12 mouse cellular contexts compared by ENCODE assay signal in genomic region chrX:12175198-12175960, GRCm38 (mm10). TPM values are rescaled to one million over a fixed set of nuclear protein-coding genes. Genes with fewer than 3 reads are reported as not detected.
A peak's percentile ranks its signal among the peaks of the same experiment; 100 is the strongest.
DNase-seq lines count a peak whose midpoint lies in the region; ATAC-seq and TF ChIP-seq lines count a peak whose summit lies in the region.
"Had no signal": no experiment of that assay in that cellular context is flagged by ENCODE, and none has a peak within 500 bp of the region (broad histone marks: within the 10 kb centered on the region; RNA-seq: fewer than 3 reads in every experiment).

No protein-coding gene starts in this region.

- no peak for TF ChIP-seq EP300 in heart, postnatal 0 days (IDR thresholded peaks at IDR 0.05; ENCODE audit: low read depth)

- no peaks in the 10 kb centered on the region for H3K27me3 ChIP-seq in heart, postnatal 0 days (ENCODE audit: control insufficient read depth, insufficient read depth, low read length)
- H3K27me3 ChIP-seq in kidney, postnatal 0 days (ENCODE audit: insufficient read depth, low read length) = no peaks in the 10 kb centered on the region
- 0 out of 2 replicates have a peak, but pooled peaks cover 4% of the 10 kb centered on the region for H3K27me3 ChIP-seq in liver, embryonic 11.5 days (replicated peaks; ENCODE audit: control insufficient read depth, insufficient read depth, low read length)
- peaks cover 9% of the 10 kb centered on the region; the same call in 1 of the 2 replicates for H3K27me3 ChIP-seq in liver, embryonic 12.5 days (replicated peaks)
- H3K27me3 ChIP-seq: midbrain, embryonic 13.5 days had no signal

- intact Hi-C loops in heart, postnatal 25 days (cut with DNase I) = no loop called here

- TF ChIP-seq CTCF in heart, postnatal 0 days (IDR thresholded peaks at IDR 0.05; ENCODE audit: low read depth) = no peak
- no peak for TF ChIP-seq CTCF in kidney, postnatal 0 days (IDR thresholded peaks at IDR 0.05; ENCODE audit: low read depth)

- no peak overlapping the region for H3K27ac ChIP-seq in heart, postnatal 0 days (ENCODE audit: low read depth)
- H3K27ac ChIP-seq in brown adipose tissue, adult 24 weeks (replicated peaks; ENCODE audit: low read depth, low read length) = no peak overlapping the region
- H3K27ac ChIP-seq in kidney, postnatal 0 days = 0 out of 2 replicates have a peak overlapping the region, but pooled peaks have one; percentile 25
- no peak overlapping the region for H3K27ac ChIP-seq in liver, embryonic 11.5 days (ENCODE audit: low read depth, low read length)
- H3K27ac ChIP-seq in liver, embryonic 12.5 days = no peak overlapping the region
- H3K27ac ChIP-seq: embryonic facial prominence, embryonic 12.5 days; midbrain, embryonic 13.5 days had no signal

- H3K4me2 ChIP-seq in heart, postnatal 0 days (ENCODE audit: low read depth, low read length) = no peak overlapping the region
- no peak overlapping the region for H3K4me2 ChIP-seq in kidney, postnatal 0 days (ENCODE audit: low read length)
- no peak overlapping the region for H3K4me2 ChIP-seq in liver, embryonic 11.5 days
- no peak overlapping the region for H3K4me2 ChIP-seq in liver, embryonic 12.5 days
- H3K4me2 ChIP-seq: embryonic facial prominence, embryonic 12.5 days; midbrain, embryonic 13.5 days had no signal

- peak; percentile 37 for DNase-seq in heart, postnatal 0 days (ENCODE audit: low spot score)
- no peak for DNase-seq in heart, postnatal 25 days (ENCODE audit: low spot score)
- DNase-seq in A20 (ENCODE audit: low read depth, low spot score) = peak; percentile 2
- DNase-seq in kidney, postnatal 0 days (ENCODE audit: low spot score) = peak; percentile 60
- no peak for DNase-seq in testis, postnatal 14 days (ENCODE audit: low spot score)
- DNase-seq in liver, embryonic 11.5 days (ENCODE audit: low spot score) = no peak
- DNase-seq: liver, postnatal 0 days had no signal

- no peaks in the 10 kb centered on the region for H3K4me1 ChIP-seq in heart, postnatal 0 days (ENCODE audit: control insufficient read depth, insufficient read depth)
- H3K4me1 ChIP-seq in brown adipose tissue, adult 24 weeks (ENCODE audit: control insufficient read depth, insufficient read depth, insufficient read length, low read length) = peaks cover 2% of the 10 kb centered on the region; the same call in 1 of the 2 replicates
- no peaks in the 10 kb centered on the region for H3K4me1 ChIP-seq in kidney, postnatal 0 days (replicated peaks; ENCODE audit: insufficient read depth, low read length)
- no peaks in the 10 kb centered on the region for H3K4me1 ChIP-seq in liver, embryonic 11.5 days (replicated peaks; ENCODE audit: control insufficient read depth, insufficient read depth, low read length)
- H3K4me1 ChIP-seq in liver, embryonic 12.5 days = no peaks in the 10 kb centered on the region

- H3K36me3 ChIP-seq in heart, postnatal 0 days (replicated peaks; ENCODE audit: control insufficient read depth, insufficient read depth, low read length) = no peaks in the 10 kb centered on the region
- no peaks in the 10 kb centered on the region for H3K36me3 ChIP-seq in kidney, postnatal 0 days (ENCODE audit: insufficient read depth, low read length)
- H3K36me3 ChIP-seq in liver, embryonic 11.5 days (ENCODE audit: control insufficient read depth, insufficient read depth, low read length) = no peaks in the 10 kb centered on the region
- H3K36me3 ChIP-seq in liver, embryonic 12.5 days = no peaks in the 10 kb centered on the region
- H3K36me3 ChIP-seq: embryonic facial prominence, embryonic 12.5 days; midbrain, embryonic 13.5 days had no signal

- H3K9ac ChIP-seq in heart, postnatal 0 days (replicated peaks; ENCODE audit: low read depth, low read length) = no peak overlapping the region
- H3K9ac ChIP-seq in kidney, postnatal 0 days (ENCODE audit: low read depth, low read length) = no peak overlapping the region
- H3K9ac ChIP-seq in liver, embryonic 11.5 days (ENCODE audit: low read depth, low read length) = no peak overlapping the region
- H3K9ac ChIP-seq in liver, embryonic 12.5 days = no peak overlapping the region
- H3K9ac ChIP-seq: embryonic facial prominence, embryonic 12.5 days; liver, postnatal 0 days; midbrain, embryonic 13.5 days had no signal

- no peak for ATAC-seq in heart, postnatal 0 days (ENCODE audit: insufficient read depth, low read depth)
- no peak for ATAC-seq in kidney, postnatal 0 days (replicated peaks; ENCODE audit: low FRiP score, low read depth)
- ATAC-seq in liver, embryonic 11.5 days (replicated peaks; ENCODE audit: low FRiP score) = no peak
- ATAC-seq in liver, embryonic 12.5 days = no peak
- ATAC-seq: intestine, postnatal 0 days; liver, postnatal 0 days; midbrain, embryonic 13.5 days had no signal

- no peaks in the 10 kb centered on the region for H3K9me3 ChIP-seq in heart, postnatal 0 days (replicated peaks; ENCODE audit: control insufficient read depth, low read length)
- H3K9me3 ChIP-seq in kidney, postnatal 0 days (replicated peaks; ENCODE audit: low read length) = no peaks in the 10 kb centered on the region
- no peaks in the 10 kb centered on the region for H3K9me3 ChIP-seq in liver, embryonic 11.5 days (ENCODE audit: control insufficient read depth, low read length)
- H3K9me3 ChIP-seq in liver, embryonic 12.5 days (replicated peaks) = no peaks in the 10 kb centered on the region
- H3K9me3 ChIP-seq: embryonic facial prominence, embryonic 12.5 days; midbrain, embryonic 13.5 days had no signal

- WGBS in heart, postnatal 0 days = 53% methylated on average over 16 of the region's 16 CpGs
- WGBS in kidney, postnatal 0 days = 39% methylated on average over 16 of the region's 16 CpGs
- 69% methylated on average over 16 of the region's 16 CpGs for WGBS in liver, embryonic 11.5 days
- 56% methylated on average over 16 of the region's 16 CpGs for WGBS in liver, embryonic 12.5 days (ENCODE audit: insufficient replicate concordance)

- no peak overlapping the region for H3K4me3 ChIP-seq in heart, postnatal 0 days (ENCODE audit: low read depth, low read length)
- peak overlapping the region; percentile 25; the same call in 1 of the 2 replicates for H3K4me3 ChIP-seq in brown adipose tissue, adult 24 weeks (ENCODE audit: insufficient read depth, low read depth, low read length)
- no peak overlapping the region for H3K4me3 ChIP-seq in kidney, postnatal 0 days (replicated peaks; ENCODE audit: low read depth, low read length)
- H3K4me3 ChIP-seq in liver, embryonic 11.5 days (ENCODE audit: low read depth, low read length) = no peak overlapping the region
- H3K4me3 ChIP-seq in liver, embryonic 12.5 days = no peak overlapping the region
- H3K4me3 ChIP-seq: embryonic facial prominence, embryonic 12.5 days; midbrain, embryonic 13.5 days had no signal

RNA-seq across cellular contexts. Expression of gene Bcor, which starts 15.2 kb away (rescaled TPM):
- total RNA-seq in heart, postnatal 0 days (2014; rRNA removed; ENCODE audit: low replicate concordance) = 25.7 and 35.5 TPM in 2 replicates
- polyA plus RNA-seq in heart, postnatal 0 days (2015; fragmentation: Nextera tagmentation; extraction: Ambion mirVana) = 8.9 and 10.1 TPM in 2 replicates
- total RNA-seq in heart, postnatal 25 days (2021) = 10 to 100 TPM; 22.0 to 22.7 TPM
- polyA plus RNA-seq in brown adipose tissue, adult 24 weeks (2012; ENCODE audit: insufficient read depth, insufficient read length, missing spikeins) = 6.7 and 7.2 TPM in 2 replicates
- 12.2 and 12.8 TPM in 2 replicates for polyA plus RNA-seq in kidney, postnatal 0 days (2015; fragmentation: Nextera tagmentation; extraction: Ambion mirVana)
- 14.5 and 14.8 TPM in 2 replicates for polyA plus RNA-seq in liver, embryonic 11.5 days (2014; fragmentation: Nextera tagmentation; extraction: Ambion mirVana)
- 7.9 and 8.4 TPM in 2 replicates for polyA plus RNA-seq in liver, embryonic 12.5 days (2016; fragmentation: Nextera tagmentation; extraction: Ambion mirVana)

Comparison
In these comparisons a context has a peak if more than half of its experiments do, and no peak if none do; other contexts are left out.
1. DNase-seq: peak in heart, postnatal 0 days (single experiment), A20 (single experiment) and kidney, postnatal 0 days (single experiment); none in heart, postnatal 25 days (single experiment), testis, postnatal 14 days (single experiment) and liver, embryonic 11.5 days (single experiment).